In the genomic region with DNA sequence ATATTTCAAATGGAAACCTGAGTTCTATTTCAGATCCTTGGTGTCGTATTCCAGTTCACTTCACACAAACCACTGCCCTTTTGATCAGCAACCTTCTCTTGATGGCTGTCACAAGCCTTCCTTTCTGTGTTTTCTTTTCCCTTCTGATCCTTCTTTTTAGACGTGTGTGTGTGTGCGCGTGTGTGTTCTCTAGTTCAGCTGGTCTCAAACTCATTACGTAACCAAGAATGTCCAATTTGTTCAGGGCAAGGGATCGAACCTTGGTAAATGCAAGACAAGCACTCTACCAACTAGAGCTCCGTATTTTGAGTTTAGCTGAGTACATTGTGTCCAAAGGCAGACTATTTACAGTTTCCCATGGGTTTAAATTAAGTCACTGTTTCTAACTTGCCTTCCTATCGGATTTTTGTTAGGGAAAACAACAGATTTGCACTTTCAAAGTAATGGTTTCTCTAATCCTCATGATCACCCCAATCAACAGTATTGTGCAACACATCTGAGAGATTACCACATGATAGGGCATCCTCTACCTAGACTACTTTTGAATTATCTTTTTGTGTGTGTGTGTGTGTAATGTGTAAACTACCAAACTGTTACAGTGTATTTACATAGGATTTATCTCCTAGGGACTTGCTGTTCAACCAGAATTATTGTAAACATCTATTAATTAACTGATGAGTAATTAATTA, we compare ENCODE assay signal across 8 mouse cellular contexts. TPM values are rescaled to one million over a fixed set of nuclear protein-coding genes. Genes with fewer than 3 reads are reported as not detected.
DNase-seq lines count a peak whose midpoint lies in the region; ATAC-seq lines count a peak whose summit lies in the region.

No protein-coding gene starts in this region.

- H3K27me3 ChIP-seq in lung, embryonic 15.5 days: no peaks in the 10 kb centered on the region
- H3K27me3 ChIP-seq in embryonic facial prominence, embryonic 15.5 days: no peaks in the 10 kb centered on the region
- no peaks in the 10 kb centered on the region for H3K27me3 ChIP-seq in limb, embryonic 10.5 days (ENCODE audit: low read depth, poor library complexity, severe bottlenecking)
- H3K27me3 ChIP-seq in neural tube, embryonic 15.5 days (replicated peaks): no peaks in the 10 kb centered on the region

- peak overlapping the region; percentile 81 for H3K4me2 ChIP-seq in lung, embryonic 15.5 days
- peak overlapping the region; percentile 73 for H3K4me2 ChIP-seq in embryonic facial prominence, embryonic 15.5 days (replicated peaks)
- peak overlapping the region; percentile 82 for H3K4me2 ChIP-seq in neural tube, embryonic 15.5 days

- DNase-seq in lung, postnatal 4 days: no peak
- no peak for DNase-seq in limb, embryonic 10.5 days (ENCODE audit: low spot score)
- DNase-seq in ovary, adult 18-20 months (ENCODE audit: low spot score): no peak
- DNase-seq in right cerebral cortex, postnatal 4 days: no peak

- H3K27ac ChIP-seq in lung, embryonic 15.5 days: peak overlapping the region; percentile 98
- peak overlapping the region; percentile 97 for H3K27ac ChIP-seq in embryonic facial prominence, embryonic 15.5 days (replicated peaks)
- H3K27ac ChIP-seq in limb, embryonic 10.5 days: peak overlapping the region; percentile 95
- peak overlapping the region; percentile 94 for H3K27ac ChIP-seq in neural tube, embryonic 15.5 days (replicated peaks)

- H3K9me3 ChIP-seq in lung, embryonic 15.5 days: no peaks in the 10 kb centered on the region
- no peaks in the 10 kb centered on the region for H3K9me3 ChIP-seq in embryonic facial prominence, embryonic 15.5 days (replicated peaks)
- no peaks in the 10 kb centered on the region for H3K9me3 ChIP-seq in limb, embryonic 10.5 days (replicated peaks)
- H3K9me3 ChIP-seq in neural tube, embryonic 15.5 days (replicated peaks): no peaks in the 10 kb centered on the region

- peaks cover 60% of the 10 kb centered on the region for H3K4me1 ChIP-seq in lung, embryonic 15.5 days
- H3K4me1 ChIP-seq in embryonic facial prominence, embryonic 15.5 days: peaks cover 58% of the 10 kb centered on the region
- H3K4me1 ChIP-seq in limb, embryonic 10.5 days: peaks cover 69% of the 10 kb centered on the region
- peaks cover 68% of the 10 kb centered on the region for H3K4me1 ChIP-seq in neural tube, embryonic 15.5 days

- WGBS in lung, embryonic 15.5 days: 4% methylated on average over 8 of the region's 8 CpGs
- 2% methylated on average over 8 of the region's 8 CpGs for WGBS in embryonic facial prominence, embryonic 15.5 days
- 5% methylated on average over 8 of the region's 8 CpGs for WGBS in limb, embryonic 10.5 days
- 5% methylated on average over 8 of the region's 8 CpGs for WGBS in neural tube, embryonic 15.5 days

- H3K9ac ChIP-seq in lung, embryonic 15.5 days: peak overlapping the region; percentile 92
- H3K9ac ChIP-seq in embryonic facial prominence, embryonic 15.5 days: peak overlapping the region; percentile 96
- H3K9ac ChIP-seq in neural tube, embryonic 15.5 days (replicated peaks): peak overlapping the region; percentile 78

- no peaks in the 10 kb centered on the region for H3K36me3 ChIP-seq in lung, embryonic 15.5 days
- 0 out of 2 replicates have a peak, but pooled peaks cover 3% of the 10 kb centered on the region for H3K36me3 ChIP-seq in embryonic facial prominence, embryonic 15.5 days
- peaks cover 4% of the 10 kb centered on the region; the same call in 1 of the 2 replicates for H3K36me3 ChIP-seq in limb, embryonic 10.5 days
- no peaks in the 10 kb centered on the region for H3K36me3 ChIP-seq in neural tube, embryonic 15.5 days

- H3K4me3 ChIP-seq in lung, embryonic 15.5 days: peak overlapping the region; percentile 86
- H3K4me3 ChIP-seq in embryonic facial prominence, embryonic 15.5 days (replicated peaks): peak overlapping the region; percentile 94
- peak overlapping the region; percentile 92 for H3K4me3 ChIP-seq in limb, embryonic 10.5 days
- peak overlapping the region; percentile 75 for H3K4me3 ChIP-seq in neural tube, embryonic 15.5 days (replicated peaks)

- no peak for ATAC-seq in lung, embryonic 15.5 days (ENCODE audit: borderline replicate concordance, extremely low read depth, low FRiP score, low TSS enrichment)
- no peak for ATAC-seq in embryonic facial prominence, embryonic 15.5 days (ENCODE audit: insufficient number of reproducible peaks, low FRiP score, low TSS enrichment, low read depth)
- no peak for ATAC-seq in neural tube, embryonic 15.5 days (ENCODE audit: low FRiP score)
- ATAC-seq in frontal cortex, adult (ENCODE audit: low TSS enrichment): no peak

RNA-seq across cellular contexts. Expression of gene Josd1, which starts 0.7 kb away (rescaled TPM):
- 21.1 and 21.2 TPM in 2 replicates for polyA plus RNA-seq in lung, embryonic 15.5 days (2015; fragmentation: Nextera tagmentation; extraction: Ambion mirVana)
- polyA plus RNA-seq in embryonic facial prominence, embryonic 15.5 days (2015; fragmentation: Nextera tagmentation; extraction: Ambion mirVana): 27.0 and 28.0 TPM in 2 replicates
- 23.8 and 24.6 TPM in 2 replicates for polyA plus RNA-seq in limb, embryonic 10.5 days (2016; fragmentation: Nextera tagmentation; extraction: Ambion mirVana)
- 20.6 and 21.8 TPM in 2 replicates for polyA plus RNA-seq in neural tube, embryonic 15.5 days (2015; fragmentation: Nextera tagmentation; extraction: Ambion mirVana)

RNA-seq across cellular contexts. Expression of gene Gtpbp1, which starts 2.2 kb away (rescaled TPM):
- 34.4 and 35.1 TPM in 2 replicates for polyA plus RNA-seq in lung, embryonic 15.5 days (2015; fragmentation: Nextera tagmentation; extraction: Ambion mirVana)
- polyA plus RNA-seq in embryonic facial prominence, embryonic 15.5 days (2015; fragmentation: Nextera tagmentation; extraction: Ambion mirVana): 36.4 and 39.1 TPM in 2 replicates
- 48.6 and 53.9 TPM in 2 replicates for polyA plus RNA-seq in limb, embryonic 10.5 days (2016; fragmentation: Nextera tagmentation; extraction: Ambion mirVana)
- polyA plus RNA-seq in neural tube, embryonic 15.5 days (2015; fragmentation: Nextera tagmentation; extraction: Ambion mirVana): 43.2 and 44.0 TPM in 2 replicates

RNA-seq across cellular contexts. Expression of gene Tomm22, which starts 17.8 kb away (rescaled TPM):
- 235 and 247 TPM in 2 replicates for polyA plus RNA-seq in lung, embryonic 15.5 days (2015; fragmentation: Nextera tagmentation; extraction: Ambion mirVana)
- 207 and 210 TPM in 2 replicates for polyA plus RNA-seq in embryonic facial prominence, embryonic 15.5 days (2015; fragmentation: Nextera tagmentation; extraction: Ambion mirVana)
- polyA plus RNA-seq in limb, embryonic 10.5 days (2016; fragmentation: Nextera tagmentation; extraction: Ambion mirVana): 253 and 284 TPM in 2 replicates
- polyA plus RNA-seq in neural tube, embryonic 15.5 days (2015; fragmentation: Nextera tagmentation; extraction: Ambion mirVana): 231 and 246 TPM in 2 replicates

RNA-seq across cellular contexts. Expression of gene Cby1, which starts 29.4 kb away (rescaled TPM):
- polyA plus RNA-seq in lung, embryonic 15.5 days (2015; fragmentation: Nextera tagmentation; extraction: Ambion mirVana): 63.9 and 65.6 TPM in 2 replicates
- 67.3 and 78.6 TPM in 2 replicates for polyA plus RNA-seq in embryonic facial prominence, embryonic 15.5 days (2015; fragmentation: Nextera tagmentation; extraction: Ambion mirVana)
- polyA plus RNA-seq in limb, embryonic 10.5 days (2016; fragmentation: Nextera tagmentation; extraction: Ambion mirVana): 58.4 and 65.6 TPM in 2 replicates
- polyA plus RNA-seq in neural tube, embryonic 15.5 days (2015; fragmentation: Nextera tagmentation; extraction: Ambion mirVana): 85.0 and 94.6 TPM in 2 replicates

RNA-seq across cellular contexts. Expression of gene Fam227a, which starts 29.7 kb away (rescaled TPM):
- polyA plus RNA-seq in lung, embryonic 15.5 days (2015; fragmentation: Nextera tagmentation; extraction: Ambion mirVana): 1.6 TPM in 2 replicates
- 1.8 and 1.9 TPM in 2 replicates for polyA plus RNA-seq in embryonic facial prominence, embryonic 15.5 days (2015; fragmentation: Nextera tagmentation; extraction: Ambion mirVana)
- polyA plus RNA-seq in limb, embryonic 10.5 days (2016; fragmentation: Nextera tagmentation; extraction: Ambion mirVana): 1.0 and 2.1 TPM in 2 replicates
- 3.0 and 3.7 TPM in 2 replicates for polyA plus RNA-seq in neural tube, embryonic 15.5 days (2015; fragmentation: Nextera tagmentation; extraction: Ambion mirVana)
